Comparison of ENCODE assay signal across 20 mouse cellular contexts in genomic region chr7:75702966-75703645, GRCm38 (mm10).
DNase-seq lines count a peak whose midpoint lies in the region; ATAC-seq lines count a peak whose summit lies in the region.
"Had no signal": no experiment of that assay in that cellular context is flagged by ENCODE, and none has a peak within 500 bp of the region (broad histone marks: within the 10 kb centered on the region; RNA-seq: fewer than 3 reads in every experiment).

No protein-coding gene starts in this region.

- H3K9me3 ChIP-seq in liver, embryonic 13.5 days (replicated peaks), result no peaks in the 10 kb centered on the region
- no peaks in the 10 kb centered on the region for H3K9me3 ChIP-seq in liver, embryonic 11.5 days (ENCODE audit: control insufficient read depth, low read length)
- H3K9me3 ChIP-seq: heart, embryonic 10.5 days had no signal

- no peak for ATAC-seq in liver, embryonic 13.5 days (ENCODE audit: low read depth)
- ATAC-seq in liver, embryonic 11.5 days (replicated peaks; ENCODE audit: low FRiP score), result no peak
- ATAC-seq: intestine, postnatal 0 days had no signal

- H3K4me1 ChIP-seq in liver, embryonic 13.5 days (replicated peaks), result peaks cover 30% of the 10 kb centered on the region
- no peaks in the 10 kb centered on the region for H3K4me1 ChIP-seq in liver, embryonic 11.5 days (replicated peaks; ENCODE audit: control insufficient read depth, insufficient read depth, low read length)
- H3K4me1 ChIP-seq: heart, embryonic 10.5 days had no signal

- no peak overlapping the region for H3K4me2 ChIP-seq in liver, embryonic 13.5 days
- H3K4me2 ChIP-seq in liver, embryonic 11.5 days, result no peak overlapping the region
- H3K4me2 ChIP-seq: hindbrain, embryonic 14.5 days had no signal

- no peak for DNase-seq in liver, embryonic 13.5 days
- DNase-seq in liver, embryonic 11.5 days (ENCODE audit: low spot score), result no peak
- DNase-seq in CD4-positive, CD25-positive, alpha-beta regulatory T cell, adult 2 months (ENCODE audit: low read depth, low spot score), result peak; percentile 34
- peak; percentile 65 for DNase-seq in induced T-regulatory cell, adult 2 months (ENCODE audit: low read depth)
- DNase-seq in splenic B cell, adult 2 months (ENCODE audit: low read depth, low spot score), result peak; percentile 32
- no peak for DNase-seq in heart, adult 18-20 months
- DNase-seq in MN1 (ENCODE audit: low spot score), result no peak
- DNase-seq: adrenal gland, postnatal 10 days; cerebellum, adult 9-11 months; gastrocnemius, postnatal 14 days; heart, postnatal 10 days; kidney, postnatal 10 days; left cerebral cortex, postnatal 4 days; lung, postnatal 4 days; midbrain, embryonic 14.5 days had no signal

- no peak overlapping the region for H3K27ac ChIP-seq in liver, embryonic 13.5 days
- H3K27ac ChIP-seq in liver, embryonic 11.5 days (ENCODE audit: low read depth, low read length), result no peak overlapping the region
- H3K27ac ChIP-seq: heart, embryonic 10.5 days; hindbrain, embryonic 14.5 days; layer of hippocampus, adult 2 months; liver, embryonic 14.5 days had no signal

- H3K27me3 ChIP-seq in liver, embryonic 13.5 days, result no peaks in the 10 kb centered on the region
- no peaks in the 10 kb centered on the region for H3K27me3 ChIP-seq in liver, embryonic 11.5 days (replicated peaks; ENCODE audit: control insufficient read depth, insufficient read depth, low read length)
- H3K27me3 ChIP-seq in splenic B cell, adult 2 months (ENCODE audit: control insufficient read depth, insufficient read depth, low read length, poor library complexity, severe bottlenecking), result no peaks in the 10 kb centered on the region

- 71% methylated on average over 3 of the region's 3 CpGs for WGBS in liver, embryonic 13.5 days (ENCODE audit: insufficient replicate concordance)
- WGBS in liver, embryonic 11.5 days, result 86% methylated on average over 3 of the region's 3 CpGs

- no peak overlapping the region for H3K9ac ChIP-seq in liver, embryonic 13.5 days
- no peak overlapping the region for H3K9ac ChIP-seq in liver, embryonic 11.5 days (ENCODE audit: low read depth, low read length)
- H3K9ac ChIP-seq: hindbrain, embryonic 14.5 days; liver, embryonic 14.5 days had no signal

- H3K36me3 ChIP-seq in liver, embryonic 13.5 days, result peaks cover 81% of the 10 kb centered on the region
- H3K36me3 ChIP-seq in liver, embryonic 11.5 days (ENCODE audit: control insufficient read depth, insufficient read depth, low read length), result peaks cover 12% of the 10 kb centered on the region
- H3K36me3 ChIP-seq in splenic B cell, adult 2 months (ENCODE audit: control insufficient read depth, insufficient read depth, low read length, poor library complexity, severe bottlenecking), result peaks cover 18% of the 10 kb centered on the region

- H3K4me3 ChIP-seq in liver, embryonic 13.5 days (replicated peaks), result 0 out of 2 replicates have a peak overlapping the region, but pooled peaks have one; percentile 2
- H3K4me3 ChIP-seq in liver, embryonic 11.5 days (ENCODE audit: low read depth, low read length), result no peak overlapping the region
- H3K4me3 ChIP-seq: heart, embryonic 10.5 days had no signal

Comparison
In these comparisons a context has a peak if more than half of its experiments do, and no peak if none do; other contexts are left out.
1. DNase-seq: peak in CD4-positive, CD25-positive, alpha-beta regulatory T cell, adult 2 months (single experiment), induced T-regulatory cell, adult 2 months (single experiment) and splenic B cell, adult 2 months (single experiment); none in liver, embryonic 13.5 days (single experiment), liver, embryonic 11.5 days (single experiment), heart, adult 18-20 months (0 of 2) and MN1 (single experiment).